Mouse (Mus musculus): ENCODE results near the gene Rab3gap2.

Rab3gap2 gene

DNA sequence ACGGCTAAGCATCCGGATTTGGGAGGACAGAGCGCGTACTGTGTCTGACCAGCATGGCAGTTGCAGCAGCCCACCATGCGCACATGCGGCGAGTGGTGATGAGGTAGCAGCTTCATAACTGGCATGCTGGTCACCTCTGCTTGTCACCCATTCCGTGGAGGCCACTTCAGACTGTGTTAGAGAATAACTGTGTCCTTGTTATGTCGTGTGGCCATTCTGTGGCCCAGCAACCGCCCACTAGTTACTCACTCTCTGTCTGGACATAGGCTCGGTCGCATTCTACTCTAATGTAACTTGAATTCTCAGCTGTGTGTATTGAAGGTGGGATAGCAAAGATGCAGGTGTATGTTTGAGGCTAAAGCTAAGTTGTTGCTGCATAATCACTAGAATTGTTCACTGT is 51.4 kb downstream of the Rab3gap2 start:
- ChIA-PET CTCF (no interaction called here), POLR2A (interaction anchor here in 1 of 4 experiments (3.3 kb wide), 1 partner anchor 13 kb away, joined by 8 read pairs; no protein-coding TSS in a partner anchor)

DNA sequence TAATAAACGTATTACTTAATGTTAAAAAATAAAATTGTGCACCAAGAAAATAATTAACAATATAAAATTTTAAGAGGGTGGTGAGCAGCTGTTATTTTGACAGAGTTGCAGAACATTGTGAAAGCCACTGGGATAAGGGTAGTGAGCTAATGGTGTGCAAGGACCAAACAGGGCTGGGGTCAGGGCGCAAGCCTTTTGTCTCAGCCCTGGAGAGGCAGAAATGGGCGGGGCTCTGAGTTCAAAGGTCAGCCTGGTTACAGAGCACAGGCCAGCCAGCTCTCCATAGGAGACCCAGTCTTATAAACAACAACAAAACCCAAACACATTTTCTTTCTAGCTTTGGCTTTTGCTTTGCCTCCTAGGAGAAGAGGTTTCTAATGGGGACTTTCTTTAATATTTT is 52.8 kb downstream of the Rab3gap2 start:
- POLR2A ChIA-PET = interaction anchor here in 1 of 4 experiments (1.1 to 1.2 kb wide), 2 partner anchors 45 to 80 kb away, joined by 3 to 5 read pairs; no protein-coding TSS in a partner anchor
- CTCF ChIA-PET = interaction anchor here in 1 of 4 experiments (0.7 kb wide), 1 partner anchor 13 kb away, joined by 3 read pairs; no protein-coding TSS in a partner anchor

- ChIA-PET POLR2A (interaction anchor here in 2 of 4 experiments (0.8 to 2.1 kb wide), 4 partner anchors 10 to 436 kb away, joined by 3 to 7 read pairs (median 4); partner anchors contain the start of gene Rab3gap2 (in 1 of the 2)), CTCF (interaction anchor here (0.6 to 1.4 kb wide), 10 partner anchors 9 to 255 kb away, joined by 3 to 12 read pairs (median 4); partner anchors contain the start of gene Rab3gap2 (in 2 of the 4))
Measured at GRCm38 (mm10) chr1:185262565-185262964, 58.6 kb downstream of the Rab3gap2 start.

GRCm38 (mm10) chr1:185268675-185269074 is 64.8 kb downstream of the Rab3gap2 start:
- ChIA-PET POLR2A (interaction anchor here in 2 of 4 experiments (0.6 to 0.7 kb wide), 3 partner anchors 9 to 76 kb away, joined by 3 to 4 read pairs (median 3); no protein-coding TSS in a partner anchor), CTCF (interaction anchor here in 1 of 4 experiments (0.6 kb wide), 1 partner anchor 45 kb away, joined by 3 read pairs; no protein-coding TSS in a partner anchor)

DNA sequence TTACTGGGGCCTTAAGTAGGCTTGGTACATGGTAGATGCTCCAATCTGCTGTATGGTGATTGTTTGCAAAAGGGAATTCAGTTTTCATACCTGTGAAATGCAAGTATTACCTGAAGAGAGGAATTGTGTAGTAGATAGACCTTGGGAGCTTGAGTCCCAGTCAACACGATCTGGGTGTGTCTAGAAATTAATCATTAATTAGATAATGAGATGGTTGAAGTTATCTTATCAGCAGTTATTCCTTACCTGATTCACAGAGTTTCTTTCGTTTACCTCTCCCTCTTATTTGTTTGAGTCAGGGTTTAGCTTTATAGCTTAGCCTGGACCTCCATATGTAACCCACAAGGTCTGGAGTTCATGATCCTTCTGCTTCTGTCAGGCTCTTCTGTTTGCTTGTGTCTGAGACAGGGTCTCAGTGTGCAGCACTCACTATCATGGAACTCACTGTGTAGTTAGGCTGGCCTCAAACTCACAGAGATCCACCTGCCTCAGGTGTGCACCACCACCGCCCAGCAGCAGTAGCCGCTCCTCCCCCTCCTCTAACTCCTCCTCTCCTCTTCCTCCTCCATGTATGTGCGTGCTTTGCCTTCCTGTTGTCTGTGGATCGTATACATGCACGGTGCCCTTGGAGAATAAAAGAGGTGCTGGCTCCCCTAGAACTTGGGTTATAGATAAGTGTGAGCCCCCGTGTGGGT is 66.6 kb downstream of the Rab3gap2 start:
- POLR2A ChIA-PET = interaction anchor here in 1 of 4 experiments (1.1 to 1.2 kb wide), 2 partner anchors 12 to 61 kb away, joined by 3 read pairs; no protein-coding TSS in a partner anchor
- CTCF ChIA-PET = no interaction called here

GRCm38 (mm10) chr1:185271373-185271772 is 67.5 kb downstream of the Rab3gap2 start:
- CTCF ChIA-PET = no interaction called here
- POLR2A ChIA-PET = interaction anchor here in 2 of 4 experiments (1.0 to 1.2 kb wide), 4 partner anchors 13 to 91 kb away, joined by 3 read pairs; partner anchors contain the start of gene Eprs (in 1 of the 2)

DNA sequence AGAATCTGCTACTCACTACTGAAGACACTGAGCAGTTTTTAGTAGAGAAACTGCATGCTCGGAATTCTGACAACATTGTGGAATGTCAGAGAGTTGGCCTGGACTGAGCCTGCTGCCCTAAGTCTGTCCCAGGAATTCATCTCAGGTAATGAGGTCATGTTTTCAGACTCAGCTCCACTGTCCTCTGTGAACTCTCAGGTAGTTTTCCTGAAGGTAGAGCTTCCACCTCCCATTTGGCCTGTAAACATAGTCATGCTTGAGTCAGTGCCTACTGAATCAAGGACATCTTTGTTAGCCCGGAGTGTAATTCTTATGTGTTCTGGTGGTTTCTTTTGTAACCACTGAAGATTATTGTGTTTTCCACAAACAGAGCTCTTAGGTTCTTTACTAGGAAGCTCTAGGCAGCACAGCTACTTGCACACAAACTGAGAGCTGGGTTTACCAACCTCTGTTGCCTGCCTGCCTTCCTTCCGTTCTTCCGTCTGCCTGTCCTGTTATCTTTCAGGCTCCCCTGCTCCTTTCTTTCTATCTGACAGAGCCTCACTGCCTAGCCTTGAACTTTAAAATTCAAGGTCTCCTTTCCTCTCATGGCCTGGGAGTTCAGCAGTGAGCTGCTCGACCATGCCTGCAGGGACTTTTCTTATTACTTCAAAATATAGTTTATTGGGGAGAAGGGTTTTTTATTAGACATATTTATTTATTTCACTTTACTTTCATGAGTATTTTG is 71.1 kb downstream of the Rab3gap2 start:
- ChIA-PET CTCF (interaction anchor here in 1 of 4 experiments (0.6 kb wide), 1 partner anchor 21 kb away, joined by 3 read pairs; no protein-coding TSS in a partner anchor), POLR2A (interaction anchor here in 2 of 4 experiments (1.0 kb wide), 2 partner anchors 22 kb away, joined by 3 to 4 read pairs; no protein-coding TSS in a partner anchor)

DNA sequence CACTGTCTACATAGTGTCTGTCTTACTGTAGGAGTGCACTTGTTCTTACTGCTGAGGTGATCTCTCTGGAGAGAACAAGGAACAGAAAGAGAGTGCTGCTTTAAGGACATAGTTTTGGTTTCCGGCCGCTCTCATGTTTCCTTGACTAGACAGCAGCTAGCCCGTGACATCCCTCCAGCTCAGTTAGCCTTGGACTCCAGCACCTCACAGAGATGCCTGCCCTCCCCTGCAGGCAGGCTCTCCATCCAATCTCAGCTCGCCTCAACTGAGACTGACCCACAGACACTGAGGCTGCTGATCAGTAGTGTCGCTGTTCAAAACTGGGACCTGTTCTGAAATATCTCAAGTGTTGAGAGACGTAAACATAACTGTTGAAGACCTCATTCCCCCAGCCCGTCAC is 72.1 kb downstream of the Rab3gap2 start:
- CTCF ChIA-PET = no interaction called here
- POLR2A ChIA-PET = no interaction called here

DNA sequence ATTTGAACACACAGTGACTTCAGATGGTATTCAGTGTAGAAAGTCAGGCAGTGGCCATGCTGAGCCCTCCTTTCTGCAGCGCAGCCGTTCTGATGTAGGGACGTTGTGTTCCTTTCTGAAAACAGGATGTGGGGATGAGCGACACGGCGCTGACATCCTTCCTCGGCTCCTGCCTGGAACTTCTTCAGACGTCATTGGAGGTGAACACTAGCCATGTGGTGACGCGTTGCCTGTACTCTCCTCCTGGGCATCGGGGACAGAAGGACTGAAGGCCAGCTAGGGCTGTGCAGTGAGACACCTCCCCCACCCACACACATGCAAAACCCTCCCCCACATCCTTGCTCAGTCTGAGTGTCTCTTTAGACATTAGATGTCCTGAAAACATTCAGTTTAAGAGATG is 73.1 kb downstream of the Rab3gap2 start:
- CTCF ChIA-PET = no interaction called here
- POLR2A ChIA-PET = interaction anchor here in 2 of 4 experiments (0.6 to 1.0 kb wide), 3 partner anchors 24 to 619 kb away, joined by 3 read pairs; no protein-coding TSS in a partner anchor

DNA sequence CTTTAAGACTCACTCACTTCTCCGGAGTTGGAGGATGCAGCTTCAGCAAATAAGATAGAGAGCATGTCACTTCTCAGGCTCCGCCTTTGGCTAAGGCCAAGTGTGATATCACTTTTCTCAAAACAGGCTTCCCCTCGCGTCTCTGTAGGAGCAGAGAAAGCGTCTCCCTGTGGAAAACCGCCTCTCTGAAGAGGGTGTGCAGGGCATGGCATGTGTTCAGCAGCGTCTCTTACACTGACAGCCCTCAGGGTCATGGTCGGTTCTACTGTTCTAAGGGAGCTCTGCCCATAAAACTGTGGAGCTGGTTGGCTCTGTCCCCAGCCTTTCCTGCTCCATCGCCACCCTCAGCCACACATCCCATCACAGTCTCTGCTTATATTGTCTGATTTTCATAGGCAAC is 75.4 kb downstream of the Rab3gap2 start:
- ChIA-PET CTCF (interaction anchor here in 1 of 4 experiments (0.9 kb wide), 1 partner anchor 20 kb away, joined by 4 read pairs; no protein-coding TSS in a partner anchor), POLR2A (interaction anchor here in 2 of 4 experiments (0.5 to 1.8 kb wide), 8 partner anchors 8 to 125 kb away, joined by 3 to 6 read pairs (median 3); no protein-coding TSS in a partner anchor)

DNA sequence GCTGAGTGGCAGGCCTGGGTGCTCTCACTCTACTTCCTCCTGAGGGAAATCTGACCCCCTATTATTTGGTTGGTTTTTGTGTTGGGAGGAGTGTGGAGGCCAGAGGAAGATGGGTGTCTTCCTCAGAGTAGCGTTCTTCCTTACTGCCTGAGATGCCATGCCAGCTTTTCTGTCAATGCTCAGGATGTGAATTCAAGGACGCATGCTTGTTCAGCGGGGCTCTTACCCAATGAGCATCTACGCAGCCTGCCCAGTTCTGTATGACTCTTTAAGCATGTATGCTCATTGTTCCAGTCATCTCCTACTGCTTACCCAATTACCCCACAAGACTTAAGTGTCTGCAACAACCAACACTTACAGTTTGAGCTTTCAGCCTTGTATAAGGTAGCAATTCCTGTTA is 76.7 kb downstream of the Rab3gap2 start:
- POLR2A ChIA-PET = interaction anchor here in 2 of 4 experiments (0.9 to 1.3 kb wide), 3 partner anchors 11 to 105 kb away, joined by 3 read pairs; no protein-coding TSS in a partner anchor
- CTCF ChIA-PET = no interaction called here

- CTCF ChIA-PET = interaction anchor here in 1 of 4 experiments (0.6 kb wide), 1 partner anchor 378 kb away, joined by 4 read pairs; no protein-coding TSS in a partner anchor
Measured at GRCm38 (mm10) chr1:185282846-185283245, 78.9 kb downstream of the Rab3gap2 start.

GRCm38 (mm10) chr1:185283247-185283646 is 79.3 kb downstream of the Rab3gap2 start:
- CTCF ChIA-PET = no interaction called here
- POLR2A ChIA-PET = interaction anchor here in 3 of 4 experiments (0.6 to 2.6 kb wide), 7 partner anchors 8 to 507 kb away, joined by 3 to 8 read pairs (median 5); partner anchors contain the start of genes Iars2 (in 1 of the 3) and Rab3gap2 (in 1 of the 3)

More at GRCm38 (mm10) chr1:185282846-185283245, 78.9 kb downstream of the Rab3gap2 start:
- POLR2A ChIA-PET = interaction anchor here in 3 of 4 experiments (0.6 to 2.6 kb wide), 7 partner anchors 8 to 506 kb away, joined by 3 to 8 read pairs (median 5); partner anchors contain the start of genes Iars2 (in 1 of the 3) and Rab3gap2 (in 1 of the 3)

DNA sequence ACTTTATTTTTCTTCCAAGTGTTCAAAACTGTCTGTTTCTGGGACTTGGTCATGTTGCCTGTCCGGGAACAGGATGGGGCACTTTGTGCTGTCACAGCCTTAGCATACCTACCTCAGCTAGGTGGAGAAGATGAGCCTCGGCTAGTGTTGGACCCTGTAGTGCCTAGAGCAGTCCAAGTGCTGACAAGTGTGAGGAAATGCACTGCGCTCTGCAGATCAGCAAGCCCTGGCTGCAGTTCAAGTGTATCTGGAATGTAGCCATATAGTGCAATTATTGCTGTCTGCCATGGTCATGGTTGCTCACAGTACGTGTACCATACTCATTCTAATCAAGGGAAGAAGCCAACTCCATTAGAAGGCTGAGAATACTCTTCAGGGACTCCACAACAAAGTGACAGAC is 80.8 kb downstream of the Rab3gap2 start:
- ChIA-PET POLR2A (interaction anchor here in 1 of 4 experiments (0.5 to 1.2 kb wide), 2 partner anchors 8 to 82 kb away, joined by 3 read pairs; no protein-coding TSS in a partner anchor), CTCF (interaction anchor here in 1 of 4 experiments (0.7 kb wide), 1 partner anchor 1147 kb away, joined by 6 read pairs; no protein-coding TSS in a partner anchor)

DNA sequence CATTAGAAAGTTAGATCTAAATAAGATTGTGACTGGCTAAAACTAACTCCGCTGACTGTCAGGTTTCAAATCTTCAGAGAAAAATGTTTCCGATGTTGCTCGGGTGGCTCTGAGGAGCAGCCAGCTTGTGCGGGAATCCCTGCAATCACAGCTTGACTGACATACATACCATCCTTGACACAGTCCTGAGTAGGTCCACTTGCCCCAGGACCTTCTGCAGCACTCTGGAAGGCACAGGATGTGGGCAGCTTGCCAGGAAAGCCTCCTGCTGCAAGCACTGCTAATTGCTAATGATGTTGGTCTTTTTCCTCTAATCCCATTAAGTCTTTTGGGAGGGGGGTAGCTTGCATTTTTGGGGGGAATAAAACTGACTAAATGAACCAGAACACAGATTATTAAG is 81.3 kb downstream of the Rab3gap2 start:
- ChIA-PET CTCF (interaction anchor here in 1 of 4 experiments (0.7 kb wide), 1 partner anchor 1147 kb away, joined by 6 read pairs; no protein-coding TSS in a partner anchor), POLR2A (interaction anchor here in 1 of 4 experiments (1.2 kb wide), 1 partner anchor 82 kb away, joined by 3 read pairs; no protein-coding TSS in a partner anchor)

- ChIA-PET CTCF (no interaction called here), POLR2A (interaction anchor here in 1 of 4 experiments (0.5 to 1.5 kb wide), 4 partner anchors 7 to 70 kb away, joined by 3 to 6 read pairs (median 4); no protein-coding TSS in a partner anchor)
Measured at GRCm38 (mm10) chr1:185287066-185287465, 83.1 kb downstream of the Rab3gap2 start.

DNA sequence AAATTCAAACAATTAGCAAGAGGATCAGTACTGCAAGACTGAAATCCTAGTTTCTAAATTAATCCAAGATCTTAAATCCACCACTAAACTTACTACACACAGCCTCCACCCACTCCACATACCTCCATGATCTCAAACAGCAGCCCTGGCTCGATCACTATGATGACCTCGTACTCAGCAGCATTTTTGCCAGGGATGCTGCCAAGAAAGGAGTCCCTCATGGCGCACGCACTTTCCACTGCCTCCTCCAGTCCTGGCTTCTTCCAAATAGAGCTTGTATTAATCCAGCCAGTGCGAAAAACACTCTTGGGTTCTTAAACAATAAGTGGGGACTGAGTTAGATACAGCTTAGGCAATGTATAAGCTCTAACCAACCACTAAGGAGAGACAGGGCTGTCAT is 85.3 kb downstream of the Rab3gap2 start:
- ChIA-PET POLR2A (interaction anchor here in 2 of 4 experiments (0.8 to 1.2 kb wide), 4 partner anchors 10 to 80 kb away, joined by 3 read pairs; no protein-coding TSS in a partner anchor), CTCF (no interaction called here)

GRCm38 (mm10) chr1:185291336-185291735 is 87.4 kb downstream of the Rab3gap2 start:
- ChIA-PET CTCF (interaction anchor here in 1 of 4 experiments (1.5 kb wide), 1 partner anchor 438 kb away, joined by 3 read pairs; no protein-coding TSS in a partner anchor), POLR2A (interaction anchor here in 2 of 4 experiments (0.8 to 3.6 kb wide), 11 partner anchors 9 to 83 kb away, joined by 3 to 15 read pairs (median 3); partner anchors contain the start of genes Iars2 (in 2 of the 2) and Eprs (in 1 of the 2))

Data from embryonic stem cell, embryonic (primary cell).